Mouse (Mus musculus) heart, postnatal 0 days (tissue): ENCODE measurements around the gene Ppp1r9b. TPM values are rescaled to one million over a fixed set of nuclear protein-coding genes. Genes with fewer than 3 reads are reported as not detected.

Experiments used
- ATAC-seq: fragments of 200-750 bp; cut with Nextera tagmentation; 2 replicates; pipeline ENCODE4 v1.8.0; 2017; ENCODE audit warnings: low read depth, moderate number of reproducible peaks, moderate library complexity; ENCODE audit not compliant: insufficient read depth
- DNase-seq: peaks from one replicate; pipeline ENCODE4 v3.0.0-alpha.2; 2016; ENCODE audit warnings: low spot score
- H3K27ac ChIP-seq: fragments of 300-500 bp; sonication (generic); 2 replicates; pipeline ENCODE4 v1.5.1; 2014; ENCODE audit warnings: low read depth, mild to moderate bottlenecking
- H3K27me3 ChIP-seq: fragments of 300-500 bp; sonication (generic); 2 replicates; pipeline ENCODE4 v1.6.1; 2014; ENCODE audit warnings: low read length, mixed read lengths; ENCODE audit not compliant: control insufficient read depth, insufficient read depth
- H3K36me3 ChIP-seq: fragments of 300-500 bp; sonication (generic); replicated peaks from 2 replicates; pipeline ENCODE4 v1.6.1; 2014; ENCODE audit warnings: low read length, mixed read lengths; ENCODE audit not compliant: control insufficient read depth, insufficient read depth
- H3K4me1 ChIP-seq: fragments of 300-500 bp; sonication (generic); 2 replicates; pipeline ENCODE4 v1.6.1; 2014; ENCODE audit warnings: antibody characterized with exemption; ENCODE audit not compliant: control insufficient read depth, insufficient read depth
- H3K4me2 ChIP-seq: fragments of 300-500 bp; sonication (generic); 2 replicates; pipeline ENCODE4 v1.6.1; 2014; ENCODE audit warnings: low read depth, mild to moderate bottlenecking, low read length, moderate library complexity
- H3K4me3 ChIP-seq: fragments of 300-500 bp; sonication (generic); 2 replicates; pipeline ENCODE4 v1.5.1; 2014; ENCODE audit warnings: low read depth, low read length
- H3K9ac ChIP-seq: fragments of 300-500 bp; sonication (generic); replicated peaks from 2 replicates; pipeline ENCODE4 v1.6.1; 2014; ENCODE audit warnings: low read depth, low read length, mixed read lengths
- H3K9me3 ChIP-seq: fragments of 300-500 bp; sonication (generic); replicated peaks from 2 replicates; pipeline ENCODE4 v1.6.1; 2016; ENCODE audit warnings: low read length; ENCODE audit not compliant: control insufficient read depth
- CTCF ChIP-seq: IDR thresholded peaks from 2 replicates; pipeline ENCODE4 v1.5.1; 2016; ENCODE audit warnings: antibody characterized with exemption, control low read depth, low read depth
- EP300 ChIP-seq: IDR thresholded peaks from 2 replicates; pipeline ENCODE4 v1.6.1; 2016; ENCODE audit warnings: antibody characterized with exemption, low read depth
- WGBS: fragments of 180-500 bp; shearing (Covaris S2); extraction: QIAGEN DNeasy Blood & Tissue Kit; methylation state at CpG from one replicate; pipeline ENCODE4 v1.1.7; 2014; 5-methylcytosine and 5-hydroxymethylcytosine counted together
- polyA plus RNA-seq: library from polyadenylated mRNA; unstranded; fragments of >200 nt; fragmentation: Nextera tagmentation; extraction: Ambion mirVana; gene quantifications from 2 replicates; pipeline ENCODE4 v1.2.1, GENCODE M21; 2015
- total RNA-seq: library from RNA; depleted of rRNA; stranded (reverse); fragments of >200 nt; gene quantifications from 2 replicates; pipeline ENCODE4 v1.2.3, GENCODE M21; 2014; ENCODE audit warnings: low replicate concordance

Ppp1r9b gene
- total and polyA plus RNA-seq, 2 experiments from 2014 or later, result 4.7 to 27.6 TPM

GRCm38 (mm10) chr11:95038818-95039655 is 48.2 kb downstream of the Ppp1r9b start:
- Histone ChIP-seq H3K27ac (no peak overlapping the region), H3K9me3 (no peaks in the 10 kb centered on the region), H3K27me3 (no peaks in the 10 kb centered on the region), H3K9ac (no peak overlapping the region), H3K4me2 (no peak overlapping the region), H3K4me1 (peaks cover 11% of the 10 kb centered on the region; the same call in 1 of the 2 replicates), H3K36me3 (peaks cover 42% of the 10 kb centered on the region), H3K4me3 (no peak overlapping the region)
- 82% methylated on average over 13 of the region's 13 CpGs for WGBS
- no peak for ATAC-seq
- no peak for TF ChIP-seq EP300
- no peak for TF ChIP-seq CTCF
- no peak for DNase-seq

GRCm38 (mm10) chr11:95039766-95040165 is 48.9 kb downstream of the Ppp1r9b start:
- DNase-seq, result no peak
- Histone ChIP-seq H3K9me3 (no peaks in the 10 kb centered on the region), H3K27me3 (no peaks in the 10 kb centered on the region), H3K36me3 (peaks cover 46% of the 10 kb centered on the region), H3K4me1 (peaks cover 11% of the 10 kb centered on the region; the same call in 1 of the 2 replicates), H3K9ac (peak overlapping the region; percentile 92; the same call in 1 of the 2 replicates), H3K27ac (peak overlapping the region; percentile 90), H3K4me3 (peak overlapping the region; percentile 71), H3K4me2 (peak overlapping the region; percentile 88)
- ATAC-seq, result no peak
- no peak for TF ChIP-seq EP300
- no peak for TF ChIP-seq CTCF
- 58% methylated on average over 4 of the region's 4 CpGs for WGBS

DNA sequence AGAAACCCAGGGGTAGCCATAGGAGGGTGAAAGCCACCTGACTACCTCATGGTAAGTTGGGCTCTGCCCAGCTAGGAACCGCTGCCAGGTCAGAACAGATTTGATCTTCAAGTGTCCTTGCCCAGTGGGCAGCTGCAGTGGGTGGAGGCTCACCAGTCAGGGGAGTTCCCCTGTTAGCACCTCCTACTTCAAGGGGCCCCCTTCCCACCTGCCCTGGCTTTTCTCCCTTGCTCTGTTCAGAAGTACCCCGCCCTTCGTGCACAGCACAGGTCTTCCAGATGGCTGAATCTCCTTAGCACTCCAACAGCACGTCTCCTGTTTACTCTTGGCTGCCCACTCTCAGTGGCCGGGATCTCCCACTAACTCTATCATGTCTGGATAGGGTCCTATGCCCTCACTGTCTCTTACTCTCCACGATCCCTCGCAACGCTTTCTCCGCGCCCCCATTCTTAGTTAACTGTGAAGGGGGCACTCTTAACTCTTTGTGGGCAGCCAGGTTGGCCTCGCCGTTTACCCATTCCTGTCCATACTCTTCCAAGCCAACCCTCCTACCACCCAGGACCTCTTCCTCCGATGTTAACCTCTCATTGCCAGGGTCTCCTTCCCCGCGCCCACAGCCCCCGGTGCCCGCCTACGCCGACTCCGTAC is 49.8 kb downstream of the Ppp1r9b start:
- Histone ChIP-seq H3K9ac (peak overlapping the region; percentile 92), H3K27me3 (no peaks in the 10 kb centered on the region), H3K4me2 (peak overlapping the region; percentile 88), H3K36me3 (peaks cover 50% of the 10 kb centered on the region), H3K4me1 (peaks cover 11% of the 10 kb centered on the region; the same call in 1 of the 2 replicates), H3K9me3 (no peaks in the 10 kb centered on the region), H3K4me3 (peak overlapping the region; percentile 71), H3K27ac (peak overlapping the region; percentile 90)
- peak; percentile 81 for TF ChIP-seq EP300
- no peak for TF ChIP-seq CTCF
- peak; percentile 73 for ATAC-seq
- 2% methylated on average over 20 of the region's 20 CpGs for WGBS
- DNase-seq, result peak; percentile 87

DNA sequence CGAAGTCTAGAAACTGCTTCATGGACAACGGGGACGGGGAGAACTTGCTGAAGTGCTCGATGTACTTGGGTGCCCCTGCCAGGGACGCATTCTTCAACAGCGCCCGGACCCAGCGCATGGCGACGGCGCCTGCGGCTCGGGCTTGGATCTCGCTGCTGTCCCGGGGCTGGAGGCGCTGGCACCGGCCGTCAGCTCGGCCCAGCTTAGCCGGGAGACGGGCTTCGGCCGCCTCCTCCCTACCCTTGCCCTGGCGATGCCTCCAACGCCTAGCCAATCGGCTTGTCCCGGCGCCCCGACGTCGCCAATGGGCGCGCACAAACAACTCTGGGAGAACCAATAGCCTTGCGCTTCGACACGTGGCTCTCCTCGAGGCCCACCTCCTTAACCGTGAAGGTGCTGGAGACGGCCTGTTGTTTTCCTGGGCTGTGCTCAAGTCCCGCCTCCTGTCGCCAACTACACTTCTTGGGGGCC is 50.3 kb downstream of the Ppp1r9b start, which contains the start of gene Pdk2:
Gene Pdk2, minus strand, starts transcription at position 216 of the 471 bp plus-strand sequence.
- TF ChIP-seq CTCF, result no peak
- TF ChIP-seq EP300, result peak; percentile 87
- Histone ChIP-seq H3K4me1 (peaks cover 11% of the 10 kb centered on the region; the same call in 1 of the 2 replicates), H3K4me2 (peak within 1 kb of the TSS; percentile 88), H3K27ac (peak within 1 kb of the TSS; percentile 90), H3K27me3 (no peaks in the 10 kb centered on the region), H3K36me3 (peaks cover 45% of the 10 kb centered on the region), H3K9me3 (no peaks in the 10 kb centered on the region), H3K9ac (peak within 1 kb of the TSS; percentile 92), H3K4me3 (peak within 1 kb of the TSS; percentile 71)
- peak; percentile 99 for DNase-seq
- under 1% methylated on average over 41 of the region's 41 CpGs for whole genome bisulfite sequencing
- peak; percentile 94 for ATAC-seq

DNA sequence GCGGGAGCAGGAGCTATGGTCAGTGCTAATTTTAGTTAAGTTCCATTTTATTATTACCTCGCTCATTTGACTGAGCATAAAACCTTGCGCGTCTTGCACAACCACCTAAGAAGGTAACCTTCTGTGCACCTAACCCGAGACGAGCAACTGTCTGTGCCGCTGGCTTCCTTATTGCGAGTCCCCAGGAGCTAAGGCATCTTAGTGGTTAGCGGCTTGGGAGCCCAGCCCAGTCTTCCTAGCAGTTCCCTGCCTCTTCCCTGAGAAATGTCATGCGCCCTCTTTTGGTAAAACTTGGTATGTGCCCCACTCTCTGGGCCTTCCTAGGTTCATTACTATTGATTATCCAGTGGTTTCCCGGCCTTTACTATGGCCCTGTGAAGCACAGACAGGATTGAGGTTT is 51.3 kb downstream of the Ppp1r9b start:
- peak overlapping the region; percentile 38 for H3K9ac ChIP-seq
- H3K4me2 ChIP-seq, result peak overlapping the region; percentile 88
- H3K36me3 ChIP-seq, result peaks cover 36% of the 10 kb centered on the region
- H3K27me3 ChIP-seq, result no peaks in the 10 kb centered on the region
- DNase-seq, result peak; percentile 84
- H3K9me3 ChIP-seq, result no peaks in the 10 kb centered on the region
- peak overlapping the region; percentile 71 for H3K4me3 ChIP-seq
- peak overlapping the region; percentile 71 for H3K27ac ChIP-seq
- under 1% methylated on average over 11 of the region's 11 CpGs for WGBS
- peaks cover 11% of the 10 kb centered on the region; the same call in 1 of the 2 replicates for H3K4me1 ChIP-seq
- TF ChIP-seq EP300 (no peak), CTCF (peak; percentile 82)
- no peak for ATAC-seq
